Mouse (Mus musculus) thymus, adult 2 months (tissue): ENCODE measurements around the gene Inca1. TPM values are rescaled to one million over a fixed set of nuclear protein-coding genes. Genes with fewer than 3 reads are reported as not detected.

Experiments
- DNase-seq: peaks from one replicate; pipeline ENCODE4 v3.0.0; 2021
- H3K27ac ChIP-seq: fragments of 200-500 bp; 2 replicates; pipeline ENCODE4 v1.5.1; 2012; ENCODE audit warnings: low read length, control low read depth; ENCODE audit not compliant: control insufficient read depth, insufficient read depth
- H3K27me3 ChIP-seq: fragments of 200-500 bp; 2 replicates; pipeline ENCODE4 v1.6.1; 2012; ENCODE audit warnings: mild to moderate bottlenecking, low read length, moderate library complexity, mixed read lengths; ENCODE audit not compliant: control insufficient read depth, insufficient read depth
- H3K36me3 ChIP-seq: fragments of 200-500 bp; 2 replicates; pipeline ENCODE4 v1.6.1; 2012; ENCODE audit warnings: mild to moderate bottlenecking, low read length, moderate library complexity; ENCODE audit not compliant: control insufficient read depth, insufficient read depth
- H3K4me1 ChIP-seq: fragments of 200-500 bp; replicated peaks from 2 replicates; pipeline ENCODE4 v1.6.1; 2012; ENCODE audit warnings: low read length; ENCODE audit not compliant: control insufficient read depth, insufficient read depth
- H3K4me3 ChIP-seq: fragments of 200-500 bp; 2 replicates; pipeline ENCODE4 v1.5.1; 2012; ENCODE audit warnings: mild to moderate bottlenecking, low read length, control low read depth, moderate library complexity; ENCODE audit not compliant: control insufficient read depth, insufficient read depth
- CTCF ChIP-seq: fragments of 200-500 bp; IDR thresholded peaks from 2 replicates; pipeline ENCODE4 v1.5.1; 2012; ENCODE audit warnings: mild to moderate bottlenecking, control low read depth, low read length, moderate library complexity, borderline replicate concordance; ENCODE audit not compliant: control insufficient read depth, poor library complexity, insufficient read depth; ENCODE audit errors: extremely low read depth
- POLR2A ChIP-seq: fragments of 200-500 bp; IDR thresholded peaks from 2 replicates; pipeline ENCODE4 v1.6.1; 2012; ENCODE audit warnings: mild to moderate bottlenecking, low read length, control low read depth, moderate library complexity; ENCODE audit not compliant: control insufficient read depth, poor library complexity, insufficient read depth; ENCODE audit errors: extremely low read depth
- WGBS: fragments of 180-500 bp; shearing (Covaris S2); methylation state at CpG from one replicate; pipeline ENCODE4 v1.1.7; 2018; 5-methylcytosine and 5-hydroxymethylcytosine counted together
- polyA plus RNA-seq: library from polyadenylated mRNA; depleted of rRNA; stranded (reverse); fragments of >200 nt; gene quantifications from 2 replicates; pipeline ENCODE4 v1.2.3, GENCODE M21; 2012

The Inca1 gene
- polyA plus RNA-seq, 1 experiment = 1.9 TPM

DNA sequence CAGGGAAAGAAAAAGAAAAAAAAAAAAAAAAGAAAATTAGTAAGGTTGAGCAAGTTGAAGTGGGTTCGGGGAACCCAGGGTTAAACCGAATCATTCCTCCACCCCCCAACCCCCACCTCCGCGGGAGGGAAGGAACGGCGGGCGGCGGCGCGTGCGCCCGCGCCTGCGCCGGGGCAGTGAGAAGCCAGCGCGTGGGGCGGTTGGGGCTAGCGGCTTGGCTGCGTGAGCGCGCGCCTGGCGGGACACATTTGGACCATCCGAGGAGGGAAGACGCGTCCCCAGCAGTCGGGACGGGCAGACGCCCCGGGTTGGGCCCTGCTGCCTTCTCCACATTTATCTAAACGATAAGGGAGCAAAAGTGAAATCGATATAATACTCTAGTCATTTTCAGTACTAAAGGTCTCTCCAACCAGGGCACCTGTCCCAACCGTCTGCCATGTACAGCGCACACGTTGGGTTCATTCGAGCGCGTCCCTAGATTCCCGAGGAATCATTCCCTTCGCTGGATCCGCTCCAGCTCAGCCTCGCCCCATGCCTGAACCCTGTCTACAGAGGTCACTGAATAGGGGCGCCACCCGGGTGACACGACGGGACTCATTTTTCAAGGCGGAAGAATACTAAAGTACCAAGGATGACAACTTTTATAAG, 44.9 kb downstream of the Inca1 start:
- H3K27ac ChIP-seq = peak overlapping the region; percentile 97
- H3K36me3 ChIP-seq = peaks cover 30% of the 10 kb centered on the region
- peaks cover 46% of the 10 kb centered on the region for H3K4me1 ChIP-seq
- WGBS = under 1% methylated on average over 48 of the region's 48 CpGs
- peak overlapping the region; percentile 100 for H3K4me3 ChIP-seq
- DNase-seq = peak; percentile 78
- TF ChIP-seq CTCF (no peak), POLR2A (peak; percentile 78)
- no peaks in the 10 kb centered on the region for H3K27me3 ChIP-seq

DNA sequence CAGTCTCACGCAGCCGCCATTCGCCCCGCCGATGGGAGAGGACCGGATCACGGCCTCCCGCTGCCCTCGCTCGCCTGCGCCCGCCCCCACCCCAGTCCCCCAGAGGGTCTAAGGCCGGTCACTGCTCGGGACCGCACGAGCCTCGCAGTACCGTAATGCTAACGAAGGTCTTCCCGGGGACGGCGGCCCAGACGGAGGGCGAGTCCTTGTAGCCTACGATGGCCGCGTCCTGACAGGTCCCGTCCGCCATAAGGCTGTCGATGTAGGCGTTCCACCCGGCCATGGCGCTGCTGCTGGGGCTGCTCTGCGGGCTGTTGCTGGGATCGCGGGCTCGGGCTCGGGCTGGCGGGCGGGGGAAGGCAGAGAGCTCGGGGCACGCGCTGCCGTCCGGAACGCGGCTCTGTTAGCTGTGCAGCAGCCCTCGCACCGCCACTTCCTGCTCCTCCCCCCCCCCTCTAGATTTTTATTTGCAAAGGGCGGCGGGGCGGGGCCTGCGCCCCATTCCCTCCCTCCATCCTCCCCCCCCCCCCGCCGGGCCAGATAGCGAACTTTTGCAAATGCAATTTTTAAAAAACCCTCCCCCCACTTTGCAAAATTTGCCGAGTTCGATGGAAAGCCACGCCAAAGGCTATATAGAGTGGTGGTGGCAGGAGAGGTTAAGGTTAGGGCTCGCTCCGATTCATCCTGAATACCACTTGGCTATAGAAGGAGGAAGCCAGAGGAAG, 45.6 kb downstream of the Inca1 start, which contains the start of gene Pfn1:
Gene Pfn1 (minus strand): TSS at position 447 of the 725 bp plus-strand sequence.
- peaks cover 53% of the 10 kb centered on the region for H3K4me1 ChIP-seq
- peak within 1 kb of the TSS; percentile 99 for H3K27ac ChIP-seq
- peak within 1 kb of the TSS; percentile 100 for H3K4me3 ChIP-seq
- no peaks in the 10 kb centered on the region for H3K27me3 ChIP-seq
- peak; percentile 79 for DNase-seq
- TF ChIP-seq CTCF (0 out of 2 replicates have a peak, but pooled peaks have one; percentile 19), POLR2A (peak; percentile 93)
- H3K36me3 ChIP-seq = peaks cover 37% of the 10 kb centered on the region
- WGBS = under 1% methylated on average over 61 of the region's 61 CpGs

- peak; percentile 29; the same call in 1 of the 2 replicates for TF ChIP-seq CTCF
- no peak for TF ChIP-seq POLR2A
- no peaks in the 10 kb centered on the region for H3K27me3 ChIP-seq
- H3K27ac ChIP-seq = peak overlapping the region; percentile 99
- peak overlapping the region; percentile 100 for H3K4me3 ChIP-seq
- peaks cover 53% of the 10 kb centered on the region for H3K4me1 ChIP-seq
- whole genome bisulfite sequencing = under 1% methylated on average over 63 of the region's 63 CpGs
- H3K36me3 ChIP-seq = peaks cover 44% of the 10 kb centered on the region
- peak; percentile 81 for DNase-seq
These were observed 46.4 kb downstream of the Inca1 start for GRCm38 (mm10) chr11:70653345-70654197.

DNA sequence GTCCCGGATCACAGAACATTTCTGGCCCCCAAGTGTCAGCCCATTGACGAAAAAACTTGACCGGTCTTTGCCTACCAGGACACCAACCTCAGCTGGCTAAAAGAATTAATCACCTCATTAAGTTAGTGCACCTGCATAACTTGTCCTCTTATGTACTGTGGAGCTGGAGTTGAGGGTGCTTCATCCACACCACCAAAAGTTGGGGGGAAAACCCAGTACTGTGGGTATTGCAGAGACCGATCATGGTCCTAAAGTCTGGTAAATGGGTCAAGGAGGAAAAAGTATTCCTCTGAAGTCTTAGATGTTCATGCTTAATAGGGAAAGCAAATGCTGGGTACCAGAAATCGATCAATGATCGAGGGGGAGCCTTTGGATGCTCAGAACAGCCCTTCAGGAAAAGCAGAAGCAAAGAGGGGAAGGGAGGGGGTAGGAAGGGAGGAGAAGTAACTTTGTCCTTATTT, 47.0 kb downstream of the Inca1 start:
- H3K4me1 ChIP-seq = peaks cover 46% of the 10 kb centered on the region
- H3K27me3 ChIP-seq = no peaks in the 10 kb centered on the region
- no peak for DNase-seq
- TF ChIP-seq POLR2A (no peak), CTCF (no peak)
- H3K4me3 ChIP-seq = peak overlapping the region; percentile 100
- peak overlapping the region; percentile 99 for H3K27ac ChIP-seq
- peaks cover 44% of the 10 kb centered on the region for H3K36me3 ChIP-seq
- WGBS = 7% methylated on average over 6 of the region's 6 CpGs

DNA sequence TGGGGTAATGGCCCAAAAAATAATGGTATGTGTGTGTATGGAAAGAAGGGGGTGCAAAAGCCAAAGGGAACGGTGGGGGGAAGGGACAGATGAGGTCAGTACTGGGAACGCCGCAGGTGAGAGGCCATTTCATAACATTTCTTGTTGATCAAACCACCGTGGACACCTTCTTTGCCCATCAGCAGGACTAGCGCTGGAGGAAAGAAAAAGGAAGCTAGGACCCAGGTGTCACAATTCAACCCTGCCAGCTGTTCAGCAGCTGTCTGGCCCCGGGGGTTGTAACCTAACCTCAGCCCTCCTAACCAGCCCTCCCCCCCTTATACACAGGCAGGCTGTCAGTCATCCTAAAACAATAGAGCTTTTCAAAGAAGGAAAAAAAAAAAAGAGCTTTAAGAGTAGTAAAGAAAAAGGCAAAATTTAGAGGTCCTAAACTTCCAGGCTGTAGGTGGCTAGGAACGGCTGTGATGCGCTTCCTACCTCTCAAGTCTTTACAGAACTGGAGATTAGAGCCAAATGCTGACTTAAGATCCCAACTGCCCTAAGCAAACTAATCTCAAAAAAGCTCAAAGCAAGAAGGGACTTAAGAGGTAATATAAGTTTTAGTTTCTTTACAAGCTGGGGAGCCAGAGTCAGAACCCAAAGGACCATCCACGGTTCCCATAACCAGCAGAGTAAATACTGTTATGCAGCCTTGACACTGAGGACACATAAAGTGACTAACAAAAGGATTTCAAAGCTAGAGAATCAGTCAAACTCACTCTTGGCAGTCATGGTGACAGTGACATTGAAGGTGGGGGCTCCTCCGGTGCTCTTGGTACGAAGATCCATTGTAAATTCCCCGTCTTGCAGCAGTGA, 47.7 kb downstream of the Inca1 start:
- no peak for TF ChIP-seq CTCF
- no peak for TF ChIP-seq POLR2A

GRCm38 (mm10) chr11:70651391-70651790, 48.6 kb downstream of the Inca1 start:
- Histone ChIP-seq H3K4me1 (peaks cover 34% of the 10 kb centered on the region), H3K27me3 (no peaks in the 10 kb centered on the region), H3K36me3 (peaks cover 44% of the 10 kb centered on the region), H3K4me3 (peak overlapping the region; percentile 10; the same call in 1 of the 2 replicates), H3K27ac (peak overlapping the region; percentile 84; the same call in 1 of the 2 replicates)
- no peak for TF ChIP-seq CTCF
- no peak for TF ChIP-seq POLR2A
- 70% methylated on average over 2 of the region's 2 CpGs for WGBS
- peak; percentile 7 for DNase-seq

More for the DNA sequence above, 47.7 kb downstream of the Inca1 start:
- WGBS = 24% methylated on average over 12 of the region's 12 CpGs
- peak overlapping the region; percentile 100 for H3K4me3 ChIP-seq
- peak overlapping the region; percentile 99 for H3K27ac ChIP-seq
- H3K27me3 ChIP-seq = no peaks in the 10 kb centered on the region
- DNase-seq = peak; percentile 65
- H3K36me3 ChIP-seq = peaks cover 44% of the 10 kb centered on the region
- peaks cover 40% of the 10 kb centered on the region for H3K4me1 ChIP-seq
